Mouse (Mus musculus) small intestine, adult 2 months (tissue): ENCODE measurements at regions not wholly inside any gene's neighbourhood (a gene's known extent, or its start where the extent isn't known, plus 50 kb on each side); places are given as distances from the start of the nearest gene placed in this dataset.

ENCODE experiments used
- CTCF ChIP-seq: fragments of 200-500 bp; IDR thresholded peaks from 2 replicates; pipeline ENCODE4 v1.5.1; 2012; ENCODE audit warnings: low read depth, mild to moderate bottlenecking, control low read depth, inconsistent platforms, low read length, moderate library complexity, mixed read lengths; ENCODE audit not compliant: insufficient replicate concordance, insufficient read length; ENCODE audit errors: extremely low read depth
- POLR2A ChIP-seq: fragments of 200-500 bp; IDR thresholded peaks from 2 replicates; pipeline ENCODE4 v1.6.1; 2012; ENCODE audit warnings: low read depth, mild to moderate bottlenecking, control low read depth, inconsistent platforms, low read length, moderate library complexity

GRCm38 (mm10) chr13:97824071-97824716, 63.8 kb upstream of the Gm10260 start:
- TF ChIP-seq CTCF (no peak), POLR2A (no peak)
